Mouse (Mus musculus) left cerebral cortex, postnatal 25 days (tissue): ENCODE results near the gene Rreb1. TPM values are rescaled to one million over a fixed set of nuclear protein-coding genes. Genes with fewer than 3 reads are reported as not detected.
A peak's percentile ranks its signal among the peaks of the same experiment; 100 is the strongest.

ENCODE experiments used
- DNase-seq, 2 experiments: peaks; one replicate each; pipeline ENCODE4 v3.0.0; 2022; ENCODE audit warnings: low spot score in 2 of 2, mixed read lengths in 1 of 2
- intact Hi-C: fragments of 180-260 bp; cut with DNase I; formaldehyde crosslinking; loops from one replicate; pipeline ENCODE4 v1.15.1; 2025
- total RNA-seq, 2 experiments: library from RNA; stranded (reverse); gene quantifications; 2 replicates each; pipeline ENCODE4 v1.2.3; 2021

Rreb1 gene
- total RNA-seq, 2 experiments from 2014 or later = 29.4 to 30.1 TPM

DNA sequence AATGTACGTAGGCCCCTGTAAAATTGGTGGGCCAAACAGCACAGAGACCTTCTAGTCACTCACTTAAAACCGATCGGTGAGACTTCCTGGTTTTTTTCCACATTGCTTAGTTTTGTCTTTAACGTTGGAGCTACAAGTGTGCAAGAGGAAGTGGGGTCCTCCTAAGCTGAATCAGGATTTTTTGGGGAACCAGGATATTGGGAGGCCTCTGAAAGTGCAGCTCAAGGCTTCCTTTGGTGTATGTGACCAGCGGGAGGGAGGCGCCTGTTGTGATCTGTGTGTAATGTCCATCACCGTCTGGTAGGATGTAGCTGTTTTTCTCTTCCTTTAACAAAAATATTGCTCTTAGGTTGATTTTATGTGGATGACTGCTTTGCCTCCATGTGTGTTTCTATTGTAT is 67.4 kb downstream of the Rreb1 start:
- no peak for DNase-seq
- intact Hi-C loops = no loop called here

GRCm38 (mm10) chr13:37846507-37846906 is 68.3 kb downstream of the Rreb1 start:
- intact Hi-C loops = no loop called here
- no peak for DNase-seq

DNA sequence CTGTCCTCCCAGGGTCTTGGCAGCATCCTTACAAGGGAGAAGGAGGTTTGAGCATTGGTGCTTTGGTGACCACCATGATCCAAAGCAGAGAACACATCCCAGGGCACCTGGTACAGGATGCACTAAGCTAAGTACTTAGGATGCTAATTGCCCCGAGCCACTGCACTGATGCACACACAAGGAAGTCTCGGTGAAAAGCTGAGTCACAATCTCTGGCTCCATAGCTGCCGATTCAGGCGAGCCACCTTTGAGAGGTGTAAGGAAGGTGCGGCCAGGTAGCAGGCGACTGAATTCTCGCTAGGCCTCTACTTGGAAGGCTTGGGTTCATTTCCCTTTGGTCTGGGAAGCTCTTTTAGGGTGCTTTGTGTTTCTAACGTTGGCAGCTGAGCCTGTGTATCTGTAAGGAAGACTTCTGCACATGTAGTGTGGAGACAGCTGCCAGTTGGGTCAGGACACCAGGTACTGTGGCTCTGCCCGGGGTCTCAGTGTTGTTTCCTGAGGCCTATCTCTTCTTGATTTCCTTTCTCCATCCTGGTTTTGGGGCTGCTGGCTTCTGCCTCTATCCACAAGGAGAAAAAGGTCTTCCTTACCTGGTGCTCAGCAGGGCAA is 68.9 kb downstream of the Rreb1 start:
- intact Hi-C loops = no loop called here
- no peak for DNase-seq

DNA sequence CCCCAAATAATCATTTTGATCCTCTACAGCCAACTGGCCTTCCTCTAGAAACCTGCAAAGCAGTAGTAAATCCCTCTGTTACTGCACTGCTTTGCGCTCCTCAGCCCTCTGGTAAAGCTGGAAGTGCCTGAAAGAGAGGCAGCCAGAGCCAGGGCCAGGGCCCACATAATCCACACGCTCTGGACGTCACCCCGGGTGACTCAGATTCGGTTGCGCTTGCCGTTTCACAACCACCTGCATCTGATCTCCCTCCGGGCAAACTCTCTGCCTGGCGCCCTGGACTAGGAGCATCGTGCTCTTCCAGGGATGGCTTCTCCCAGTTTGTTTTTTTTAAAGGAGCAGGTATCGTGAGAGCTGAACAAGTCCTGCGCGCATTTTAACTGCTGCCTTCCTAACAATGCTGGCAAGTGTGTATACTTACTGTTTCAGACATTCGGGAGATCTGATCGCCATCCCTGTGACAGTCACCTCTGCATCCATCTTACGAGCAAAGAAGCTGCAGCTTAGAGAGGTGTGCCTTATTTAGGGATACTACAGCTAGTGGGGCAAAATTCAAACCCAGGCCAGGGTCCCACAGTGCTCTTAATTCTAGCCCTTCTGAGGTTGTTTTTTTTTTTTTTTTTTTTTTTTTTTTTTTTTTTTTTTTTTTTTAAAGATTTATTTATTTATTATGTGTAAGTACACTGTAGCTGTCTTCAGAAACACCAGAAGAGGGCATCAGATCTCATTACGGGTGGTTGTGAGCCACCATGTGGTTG is 69.6 kb downstream of the Rreb1 start:
- intact Hi-C loops = no loop called here
- DNase-seq = no peak

- DNase-seq = no peak
- intact Hi-C loops = no loop called here
Measured at GRCm38 (mm10) chr13:37848438-37848837, 70.2 kb downstream of the Rreb1 start.

GRCm38 (mm10) chr13:37851617-37852016 is 73.4 kb downstream of the Rreb1 start:
- no peak for DNase-seq
- intact Hi-C loops = no loop called here

DNA sequence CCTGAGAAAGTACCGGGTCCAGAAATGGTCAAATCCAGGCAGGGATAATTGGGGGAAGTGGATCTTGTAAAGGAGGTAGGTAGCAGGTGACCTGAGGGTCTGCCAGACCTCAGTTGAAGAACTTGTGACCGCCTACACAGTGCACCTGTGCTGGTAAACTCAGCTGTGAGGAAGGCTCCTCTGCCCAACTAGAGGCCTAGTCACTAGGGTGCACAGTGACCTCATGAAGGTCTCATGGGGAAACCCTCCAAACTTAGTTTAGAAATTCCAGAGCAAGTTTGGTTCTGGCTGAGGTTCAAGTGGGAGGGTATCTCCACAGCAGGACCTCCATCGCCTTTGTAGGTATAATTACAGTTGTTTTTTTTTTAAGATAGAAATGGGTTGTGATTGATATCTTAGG is 74.7 kb downstream of the Rreb1 start:
- intact Hi-C loops = no loop called here
- no peak for DNase-seq

DNA sequence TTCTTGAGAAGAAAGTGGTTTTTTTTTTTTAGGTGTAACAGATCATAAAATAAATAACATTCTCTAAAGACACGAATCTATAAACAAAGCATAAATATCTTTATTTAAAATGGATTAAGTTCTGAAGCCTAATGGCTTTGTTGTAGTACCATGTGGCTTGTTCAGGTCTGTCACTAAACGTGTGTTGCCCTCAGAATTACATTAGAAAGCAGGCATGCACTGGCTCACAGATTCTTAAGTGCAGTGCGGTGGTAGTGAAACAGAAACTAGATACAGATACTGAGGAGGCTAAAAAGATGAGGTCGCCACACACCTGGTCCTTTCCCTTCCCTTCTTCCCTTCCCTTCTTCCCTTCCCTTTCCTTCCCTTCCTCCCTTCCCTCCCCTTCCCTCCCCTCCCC is 75.2 kb downstream of the Rreb1 start:
- intact Hi-C loops = no loop called here
- no peak for DNase-seq

- DNase-seq = peak; percentile 10 to 18
Measured at GRCm38 (mm10) chr13:37854031-37854431, 75.8 kb downstream of the Rreb1 start.

GRCm38 (mm10) chr13:37854455-37855220 is 76.4 kb downstream of the Rreb1 start:
- no peak for DNase-seq
- intact Hi-C loops = no loop called here

More at GRCm38 (mm10) chr13:37854031-37854431, 75.8 kb downstream of the Rreb1 start:
- intact Hi-C loops = no loop called here

- intact Hi-C loops = no loop called here
- DNase-seq = no peak
Measured at GRCm38 (mm10) chr13:37855221-37855757, 77.1 kb downstream of the Rreb1 start.

- intact Hi-C loops = no loop called here
Measured at GRCm38 (mm10) chr13:37855765-37856164, 77.6 kb downstream of the Rreb1 start.

GRCm38 (mm10) chr13:37856537-37856936 is 78.3 kb downstream of the Rreb1 start:
- no peak for DNase-seq
- intact Hi-C loops = no loop called here

More at GRCm38 (mm10) chr13:37855765-37856164, 77.6 kb downstream of the Rreb1 start:
- no peak for DNase-seq

DNA sequence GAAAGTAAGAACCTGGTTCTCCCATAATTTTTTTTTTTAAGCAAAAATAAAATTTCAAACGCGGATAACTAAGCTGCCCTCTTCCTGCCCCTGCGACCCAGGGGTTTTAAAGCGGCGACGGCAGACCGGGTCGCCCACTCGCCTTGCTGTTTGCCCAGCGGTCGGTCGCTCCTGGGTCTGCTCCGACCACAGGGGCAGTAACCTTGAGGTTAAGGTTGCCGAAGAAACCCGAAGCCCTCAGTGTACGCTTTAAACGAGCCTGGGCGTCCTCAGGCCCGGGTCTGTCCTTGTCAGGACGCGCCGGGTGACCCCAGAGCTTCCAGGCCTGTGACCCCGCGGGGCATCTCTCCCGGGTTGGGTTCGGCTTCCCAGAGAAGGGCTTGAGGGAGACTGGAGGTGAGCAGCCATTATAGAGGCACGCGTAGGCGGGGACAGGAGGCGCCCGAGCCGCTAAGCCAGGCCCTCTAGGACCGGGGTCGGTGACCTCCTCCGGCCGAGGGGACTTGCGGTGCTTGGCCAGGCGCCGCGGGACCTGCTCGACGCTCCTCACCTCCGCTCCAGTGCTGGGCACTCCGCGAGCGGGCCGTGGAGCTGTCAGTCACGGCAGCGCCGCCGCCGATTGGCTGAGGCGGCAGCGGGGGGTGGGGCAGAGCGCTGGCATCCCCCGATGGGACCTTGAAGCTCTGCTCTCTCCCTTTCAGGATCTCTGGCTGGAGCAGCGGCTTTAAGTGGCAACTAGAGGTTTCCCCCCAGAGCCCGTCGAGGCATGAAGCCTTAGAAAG is 79.3 kb downstream of the Rreb1 start:
- DNase-seq = peak; percentile 84 to 86
- intact Hi-C loops = no loop called here

GRCm38 (mm10) chr13:37858066-37858501 is 79.9 kb downstream of the Rreb1 start:
- intact Hi-C loops = no loop called here
- peak in 1 of 2 experiments; percentile 5 for DNase-seq

DNA sequence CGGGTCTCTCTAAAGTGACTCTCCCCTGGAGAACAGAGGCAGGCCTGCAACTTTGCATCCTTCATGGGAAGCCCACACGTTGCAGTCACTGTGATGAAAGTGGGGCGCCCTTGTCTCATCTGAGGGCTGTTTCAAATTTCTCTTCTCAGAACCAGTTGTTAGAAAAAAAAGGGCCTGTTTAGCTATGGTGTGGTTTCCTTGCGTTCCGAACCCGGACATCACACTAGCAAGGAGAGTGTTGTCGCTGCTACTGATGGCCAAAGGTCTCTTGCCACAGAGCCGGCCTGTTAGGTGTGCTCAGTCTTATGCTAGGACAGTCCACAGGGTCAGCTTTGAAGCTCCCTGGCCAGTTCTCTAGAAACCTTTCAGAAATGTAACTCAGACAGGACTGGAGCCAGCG is 80.3 kb downstream of the Rreb1 start:
- DNase-seq = no peak
- intact Hi-C loops = no loop called here

- no peak for DNase-seq
- intact Hi-C loops = no loop called here
Measured at GRCm38 (mm10) chr13:37859782-37860181, 81.6 kb downstream of the Rreb1 start.

DNA sequence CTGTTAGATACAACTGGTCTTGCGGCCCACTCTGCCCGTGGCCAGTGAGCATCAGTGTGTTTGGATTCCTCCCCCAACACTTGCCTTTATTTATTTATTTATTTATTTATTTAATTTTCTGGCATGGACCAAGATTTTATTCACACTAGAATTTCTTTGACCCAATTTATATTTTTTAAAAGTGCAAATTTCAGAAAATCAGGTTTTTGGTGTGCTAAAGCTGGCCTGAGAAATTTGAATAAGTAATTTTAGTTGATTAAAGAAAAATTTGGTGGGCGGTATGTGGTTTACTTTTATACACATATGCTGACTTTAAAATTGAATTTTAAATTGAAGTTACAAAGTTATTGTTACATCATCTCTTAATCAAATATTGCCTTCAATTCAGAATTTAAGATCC is 82.0 kb downstream of the Rreb1 start:
- DNase-seq = no peak
- intact Hi-C loops = no loop called here

- DNase-seq = no peak
- intact Hi-C loops = no loop called here
Measured at GRCm38 (mm10) chr13:37860789-37861188, 82.6 kb downstream of the Rreb1 start.

GRCm38 (mm10) chr13:37862492-37862891 is 84.3 kb downstream of the Rreb1 start:
- intact Hi-C loops = no loop called here
- DNase-seq = no peak
